Mouse (Mus musculus): ENCODE results near the gene Prkcsh. TPM values are rescaled to one million over a fixed set of nuclear protein-coding genes. Genes with fewer than 3 reads are reported as not detected.

Prkcsh gene
- polyA plus RNA-seq, 1 experiment from 2014 or later: 113 TPM

GRCm38 (mm10) chr9:22024592-22024991 lies 22.0 kb downstream of the Prkcsh start:
- no peak for ATAC-seq (ENCODE audit: insufficient number of reproducible peaks, insufficient read depth, low FRiP score, low TSS enrichment)

DNA sequence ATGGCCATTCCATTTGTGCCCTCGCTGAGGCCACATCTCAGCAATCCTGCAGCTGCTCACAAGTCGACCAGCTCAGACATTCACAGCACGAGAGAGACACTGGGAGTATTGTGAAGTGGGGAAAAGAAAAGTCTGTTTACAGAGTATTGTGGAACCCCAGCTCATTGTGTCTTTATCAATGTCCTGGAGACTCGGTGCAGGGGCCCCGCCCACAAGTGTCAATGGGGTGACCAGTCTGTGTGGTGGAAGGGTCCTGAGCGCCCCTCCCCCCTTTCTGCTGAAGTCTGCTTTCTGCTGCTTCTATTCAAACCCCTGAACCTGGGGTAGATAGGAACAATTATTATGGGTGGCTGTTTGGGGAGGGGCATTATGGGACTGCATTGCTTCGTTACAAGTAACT lies 25.9 kb downstream of the Prkcsh start:
- Histone ChIP-seq H3K9ac (no peak overlapping the region), H3K36me3 (no peaks in the 10 kb centered on the region), H3K4me3 (no peak overlapping the region), H3K4me1 (0 out of 2 replicates have a peak, but pooled peaks cover 2% of the 10 kb centered on the region), H3K27ac (no peak overlapping the region), H3K4me2 (replicated peaks) (no peak overlapping the region), H3K27me3 (no peaks in the 10 kb centered on the region), H3K9me3 (no peaks in the 10 kb centered on the region)
- ATAC-seq (ENCODE audit: insufficient number of reproducible peaks, insufficient read depth, low FRiP score, low TSS enrichment): no peak
- WGBS: 55% methylated on average over 7 of the region's 7 CpGs

More at GRCm38 (mm10) chr9:22024592-22024991, 22.0 kb downstream of the Prkcsh start:
- H3K27me3 ChIP-seq: no peaks in the 10 kb centered on the region
- H3K4me3 ChIP-seq: no peak overlapping the region
- H3K9ac ChIP-seq: no peak overlapping the region
- no peak overlapping the region for H3K27ac ChIP-seq
- 46% methylated on average over 8 of the region's 8 CpGs for WGBS
- no peak overlapping the region for H3K4me2 ChIP-seq (replicated peaks)
- H3K4me1 ChIP-seq: 0 out of 2 replicates have a peak, but pooled peaks cover 2% of the 10 kb centered on the region
- no peaks in the 10 kb centered on the region for H3K9me3 ChIP-seq
- H3K36me3 ChIP-seq: no peaks in the 10 kb centered on the region

DNA sequence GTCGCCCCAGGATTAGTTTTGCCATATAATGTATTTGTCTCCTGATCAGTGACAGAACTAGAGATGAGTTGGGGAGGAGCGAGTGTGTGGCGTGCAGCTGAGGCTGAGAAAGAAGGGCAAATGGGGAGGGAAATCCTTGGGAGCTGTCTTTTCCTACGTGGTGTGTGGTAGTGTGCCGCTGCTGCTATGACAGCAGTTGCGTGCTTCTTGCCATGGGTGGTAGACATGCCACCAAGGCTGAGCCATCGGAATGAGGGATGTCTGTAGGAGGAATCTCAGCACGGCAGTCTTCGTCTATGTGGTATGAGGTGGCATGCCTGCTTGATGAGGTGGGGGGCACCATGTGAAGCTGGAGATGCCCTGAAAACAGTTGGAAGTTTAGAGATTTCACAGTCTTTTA lies 27.8 kb downstream of the Prkcsh start:
- H3K4me3 ChIP-seq: no peak overlapping the region
- no peaks in the 10 kb centered on the region for H3K36me3 ChIP-seq

DNA sequence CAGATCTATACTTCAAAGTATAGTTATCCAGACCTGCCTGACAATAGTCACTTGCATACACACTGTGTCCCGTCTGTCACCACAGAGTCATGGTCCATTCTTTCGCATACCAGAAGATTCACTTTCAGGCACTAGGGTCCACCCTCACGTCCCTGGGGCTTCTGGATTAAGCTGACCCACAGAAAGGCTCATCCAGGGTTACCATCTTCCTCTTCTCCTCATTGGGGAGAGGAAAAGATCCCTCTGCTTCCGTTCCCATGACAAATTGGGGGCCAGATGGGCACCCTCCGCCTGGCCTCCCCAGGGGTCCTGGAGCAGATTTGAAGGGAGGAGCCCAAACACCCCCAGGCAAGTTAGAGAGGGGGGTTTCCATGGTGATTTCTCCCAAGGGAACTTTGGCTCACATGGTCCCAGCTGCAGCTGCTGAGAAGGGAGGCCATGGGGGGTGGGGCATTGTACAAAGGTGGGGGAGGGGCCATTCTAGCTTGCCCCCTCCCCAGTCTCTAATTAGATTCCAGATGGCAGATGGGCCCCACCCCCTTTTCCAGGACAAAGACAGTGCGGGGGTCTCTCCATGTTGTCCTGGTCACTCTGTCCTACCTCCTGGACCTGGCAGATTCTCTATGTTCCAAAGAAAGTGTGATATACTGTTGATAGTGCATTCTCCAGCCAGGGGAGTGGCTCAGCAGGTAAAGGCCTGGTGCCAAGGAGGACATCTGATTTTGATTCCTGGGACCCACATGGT lies 32.9 kb downstream of the Prkcsh start:
- Histone ChIP-seq H3K4me2 (replicated peaks) (no peak overlapping the region), H3K27me3 (no peaks in the 10 kb centered on the region), H3K27ac (no peak overlapping the region), H3K36me3 (no peaks in the 10 kb centered on the region), H3K9ac (no peak overlapping the region), H3K9me3 (no peaks in the 10 kb centered on the region), H3K4me3 (no peak overlapping the region), H3K4me1 (peaks cover 7% of the 10 kb centered on the region; the same call in 1 of the 2 replicates)
- WGBS: 54% methylated on average over 6 of the region's 6 CpGs
- no peak for ATAC-seq (ENCODE audit: insufficient number of reproducible peaks, insufficient read depth, low FRiP score, low TSS enrichment)

More for the DNA sequence above, 27.8 kb downstream of the Prkcsh start:
- Histone ChIP-seq H3K9me3 (no peaks in the 10 kb centered on the region), H3K4me1 (peaks cover 1% of the 10 kb centered on the region; the same call in 1 of the 2 replicates), H3K27ac (no peak overlapping the region), H3K9ac (no peak overlapping the region), H3K4me2 (replicated peaks) (no peak overlapping the region), H3K27me3 (no peaks in the 10 kb centered on the region)
- 93% methylated on average over 9 of the region's 9 CpGs for WGBS
- ATAC-seq (ENCODE audit: insufficient number of reproducible peaks, insufficient read depth, low FRiP score, low TSS enrichment): no peak

DNA sequence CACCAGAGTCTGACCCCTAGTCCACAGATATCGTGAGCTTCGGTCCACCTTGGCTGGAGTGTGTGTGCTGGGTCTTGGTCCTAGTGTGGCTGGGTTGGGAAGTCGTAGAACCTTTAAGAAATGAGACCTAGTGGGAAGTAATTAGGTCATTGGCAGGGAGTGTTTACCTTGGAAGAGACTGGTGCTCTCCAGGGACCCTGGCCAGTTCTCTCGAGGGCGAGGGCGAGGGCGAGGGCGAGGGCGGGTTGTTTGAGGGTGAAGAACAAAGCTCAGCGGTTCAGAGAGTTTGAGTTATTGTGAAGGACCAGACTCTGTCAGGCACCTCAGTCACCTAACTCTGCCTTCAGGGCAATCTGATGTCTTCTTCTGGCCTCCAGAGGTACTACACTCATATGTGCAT lies 35.2 kb downstream of the Prkcsh start:
- Histone ChIP-seq H3K4me2 (replicated peaks) (no peak overlapping the region), H3K4me3 (no peak overlapping the region), H3K36me3 (no peaks in the 10 kb centered on the region), H3K27me3 (no peaks in the 10 kb centered on the region), H3K27ac (no peak overlapping the region), H3K9me3 (no peaks in the 10 kb centered on the region), H3K4me1 (peaks cover 7% of the 10 kb centered on the region; the same call in 1 of the 2 replicates), H3K9ac (no peak overlapping the region)
- no peak for ATAC-seq (ENCODE audit: insufficient number of reproducible peaks, insufficient read depth, low FRiP score, low TSS enrichment)
- 77% methylated on average over 10 of the region's 10 CpGs for WGBS

DNA sequence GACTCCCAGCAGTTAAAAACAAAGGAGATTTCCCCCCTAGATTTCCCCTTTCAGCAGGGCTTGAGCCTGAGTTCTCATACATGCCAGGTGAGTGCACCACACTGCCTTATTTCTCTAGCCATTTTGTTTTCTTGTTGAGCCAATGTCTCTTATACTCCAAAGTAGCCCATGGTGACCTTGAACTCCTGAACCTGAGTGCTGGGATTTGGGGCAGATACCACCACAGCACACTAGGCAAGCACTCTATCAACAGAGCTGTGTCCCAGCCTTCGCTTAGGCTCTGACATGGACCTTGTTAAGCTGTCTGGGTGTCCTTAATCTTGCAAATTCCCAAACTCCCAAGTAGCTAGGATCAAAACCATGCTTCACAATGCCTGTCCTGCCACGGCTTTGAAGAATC lies 39.2 kb downstream of the Prkcsh start:
- Histone ChIP-seq H3K27me3 (no peaks in the 10 kb centered on the region), H3K9ac (no peak overlapping the region), H3K4me3 (no peak overlapping the region), H3K4me2 (replicated peaks) (no peak overlapping the region), H3K9me3 (no peaks in the 10 kb centered on the region), H3K4me1 (no peaks in the 10 kb centered on the region), H3K27ac (no peak overlapping the region), H3K36me3 (no peaks in the 10 kb centered on the region)
- no peak for ATAC-seq (ENCODE audit: insufficient number of reproducible peaks, insufficient read depth, low FRiP score, low TSS enrichment)
- WGBS: 63% methylated on average over 2 of the region's 2 CpGs

DNA sequence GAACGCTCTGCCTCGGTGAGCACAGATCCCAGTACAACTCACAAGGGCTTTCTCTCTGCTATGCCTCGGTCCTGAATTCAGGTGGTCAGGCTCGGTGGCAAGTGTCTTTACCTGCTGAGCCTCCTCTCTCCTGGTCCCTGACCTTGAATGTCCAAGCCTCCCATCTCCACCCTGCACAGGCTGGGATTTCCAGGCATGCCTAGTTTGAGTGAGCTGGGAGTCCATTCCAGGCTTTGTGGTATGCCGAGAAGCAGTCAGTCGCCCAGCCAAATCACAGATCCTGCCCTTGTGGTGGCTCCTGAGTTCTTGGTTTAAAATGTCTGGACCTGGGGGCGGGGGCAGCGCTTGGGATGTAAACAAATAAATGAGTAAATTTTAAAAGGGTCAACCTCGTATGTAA lies 44.7 kb downstream of the Prkcsh start:
- no peaks in the 10 kb centered on the region for H3K9me3 ChIP-seq
- no peak overlapping the region for H3K9ac ChIP-seq
- 55% methylated on average over 9 of the region's 9 CpGs for WGBS
- no peaks in the 10 kb centered on the region for H3K36me3 ChIP-seq
- peaks cover 39% of the 10 kb centered on the region for H3K27me3 ChIP-seq
- H3K27ac ChIP-seq: no peak overlapping the region
- H3K4me3 ChIP-seq: no peak overlapping the region
- ATAC-seq (ENCODE audit: insufficient number of reproducible peaks, insufficient read depth, low FRiP score, low TSS enrichment): no peak
- H3K4me1 ChIP-seq: peaks cover 20% of the 10 kb centered on the region
- no peak overlapping the region for H3K4me2 ChIP-seq (replicated peaks)

DNA sequence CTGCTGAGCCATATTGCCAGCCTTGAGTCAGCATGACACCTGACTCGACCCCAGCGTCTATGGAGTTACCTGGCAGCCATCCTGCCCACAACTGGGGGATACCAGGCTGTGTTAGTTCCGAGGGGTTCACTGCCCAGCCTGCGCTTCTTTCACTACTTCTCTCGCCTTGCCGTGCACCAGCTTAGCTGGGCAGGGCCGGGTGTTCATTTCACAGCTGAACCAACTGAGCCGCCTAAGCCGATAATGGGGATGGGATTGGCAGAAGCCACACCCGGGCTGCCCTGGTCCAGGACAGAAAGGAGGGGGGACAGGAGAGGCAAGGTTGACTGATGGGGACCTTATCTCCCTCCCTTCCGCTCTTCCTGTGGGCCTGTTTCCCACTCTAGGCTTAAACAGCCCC lies 46.7 kb downstream of the Prkcsh start:
- Histone ChIP-seq H3K4me1 (peaks cover 20% of the 10 kb centered on the region), H3K4me2 (replicated peaks) (0 out of 2 replicates have a peak overlapping the region, but pooled peaks have one; percentile 23), H3K27me3 (peaks cover 53% of the 10 kb centered on the region), H3K36me3 (no peaks in the 10 kb centered on the region), H3K4me3 (0 out of 2 replicates have a peak overlapping the region, but pooled peaks have one; percentile 45), H3K9ac (no peak overlapping the region), H3K27ac (no peak overlapping the region), H3K9me3 (no peaks in the 10 kb centered on the region)
- ATAC-seq (ENCODE audit: insufficient number of reproducible peaks, insufficient read depth, low FRiP score, low TSS enrichment): no peak
- 53% methylated on average over 11 of the region's 11 CpGs for WGBS

GRCm38 (mm10) chr9:22049721-22050270 lies 47.2 kb downstream of the Prkcsh start:
- H3K27ac ChIP-seq: no peak overlapping the region
- ATAC-seq (ENCODE audit: insufficient number of reproducible peaks, insufficient read depth, low FRiP score, low TSS enrichment): no peak
- peak overlapping the region; percentile 45 for H3K4me3 ChIP-seq
- H3K4me2 ChIP-seq (replicated peaks): peak overlapping the region; percentile 69; the same call in 1 of the 2 replicates
- no peaks in the 10 kb centered on the region for H3K36me3 ChIP-seq
- H3K9me3 ChIP-seq: no peaks in the 10 kb centered on the region
- peaks cover 58% of the 10 kb centered on the region for H3K27me3 ChIP-seq
- H3K9ac ChIP-seq: no peak overlapping the region
- 38% methylated on average over 4 of the region's 4 CpGs for WGBS
- peaks cover 25% of the 10 kb centered on the region for H3K4me1 ChIP-seq

- Histone ChIP-seq H3K27me3 (peaks cover 63% of the 10 kb centered on the region), H3K4me2 (replicated peaks) (peak overlapping the region; percentile 69), H3K4me1 (peaks cover 25% of the 10 kb centered on the region), H3K9me3 (no peaks in the 10 kb centered on the region), H3K4me3 (peak overlapping the region; percentile 45), H3K9ac (peak overlapping the region; percentile 39; the same call in 1 of the 2 replicates), H3K27ac (peak overlapping the region; percentile 56; the same call in 1 of the 2 replicates), H3K36me3 (no peaks in the 10 kb centered on the region)
- ATAC-seq (ENCODE audit: insufficient number of reproducible peaks, insufficient read depth, low FRiP score, low TSS enrichment): peak; percentile 35; the same call in 1 of the 2 replicates
- WGBS: 1% methylated on average over 43 of the region's 43 CpGs
Observed at GRCm38 (mm10) chr9:22050351-22050889, 47.8 kb downstream of the Prkcsh start.

DNA sequence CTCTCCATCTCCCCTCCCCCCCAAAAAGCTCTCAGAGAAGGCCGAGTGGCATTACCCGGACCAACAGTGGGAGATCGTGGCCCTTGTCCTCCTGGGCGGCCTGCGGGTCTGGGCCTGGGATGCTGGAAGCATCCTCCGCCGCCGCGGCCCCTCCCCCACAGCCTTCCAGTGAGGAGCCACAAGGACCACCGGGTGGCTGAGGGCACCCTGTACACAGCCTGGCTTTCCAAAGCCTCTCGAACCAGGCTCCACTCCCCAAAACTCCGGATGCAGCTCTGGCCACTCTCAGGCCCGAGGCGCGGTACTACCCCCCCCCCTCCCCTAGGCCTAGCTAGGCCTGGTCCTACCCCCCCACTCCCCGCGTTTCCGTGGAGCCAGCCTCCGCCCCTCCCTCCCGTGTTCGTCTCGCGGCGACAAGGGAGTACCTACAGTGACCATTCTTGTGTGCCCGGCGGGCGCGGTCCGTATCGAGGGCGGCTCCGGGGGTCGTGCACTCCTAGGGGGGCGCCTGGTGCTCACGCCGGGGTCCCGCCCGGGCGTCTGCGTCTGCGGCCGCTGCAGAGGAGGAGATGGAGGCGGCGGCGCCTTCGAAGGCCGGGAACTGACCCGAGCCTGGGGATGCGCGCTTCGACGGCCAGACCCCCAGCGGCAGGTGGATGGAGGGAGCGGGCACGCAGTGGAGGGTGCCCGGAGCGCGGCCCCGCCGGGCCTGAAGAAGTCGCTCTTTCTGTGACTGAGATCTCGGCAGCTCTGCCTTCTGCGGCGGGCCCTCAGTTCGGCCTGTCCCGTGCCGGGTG lies 48.8 kb downstream of the Prkcsh start:
- H3K4me1 ChIP-seq: peaks cover 25% of the 10 kb centered on the region

More for the DNA sequence above, 48.8 kb downstream of the Prkcsh start:
- Histone ChIP-seq H3K27me3 (peaks cover 72% of the 10 kb centered on the region), H3K36me3 (no peaks in the 10 kb centered on the region), H3K9ac (peak overlapping the region; percentile 39), H3K9me3 (no peaks in the 10 kb centered on the region), H3K4me2 (replicated peaks) (peak overlapping the region; percentile 69), H3K4me3 (peak overlapping the region; percentile 45), H3K27ac (peak overlapping the region; percentile 56; the same call in 1 of the 2 replicates)
- no peak; the same call in 1 of the 2 replicates for ATAC-seq (ENCODE audit: insufficient number of reproducible peaks, insufficient read depth, low FRiP score, low TSS enrichment)
- 1% methylated on average over 51 of the region's 67 CpGs for WGBS
